In genomic region chr6:149343802-149344201, GRCm38 (mm10) we compare ENCODE assay signal across 11 mouse cellular contexts. TPM values are rescaled to one million over a fixed set of nuclear protein-coding genes. Genes with fewer than 3 reads are reported as not detected.
A peak's percentile ranks its signal among the peaks of the same experiment; 100 is the strongest.
DNase-seq lines count a peak whose midpoint lies in the region; ATAC-seq lines count a peak whose summit lies in the region.
"Had no signal": no experiment of that assay in that cellular context is flagged by ENCODE, and none has a peak within 500 bp of the region (broad histone marks: within the 10 kb centered on the region; RNA-seq: fewer than 3 reads in every experiment).

No protein-coding gene starts in this region.

- no peak overlapping the region for H3K9ac ChIP-seq in heart, embryonic 12.5 days
- H3K9ac ChIP-seq in kidney, embryonic 16.5 days (replicated peaks; ENCODE audit: low read length) = no peak overlapping the region
- no peak overlapping the region for H3K9ac ChIP-seq in hindbrain, embryonic 16.5 days (ENCODE audit: low read depth, low read length)
- no peak overlapping the region for H3K9ac ChIP-seq in hindbrain, embryonic 14.5 days
- H3K9ac ChIP-seq: forebrain, embryonic 13.5 days had no signal

- DNase-seq in heart, adult 18-20 months = peak; percentile 48 to 69
- DNase-seq in 3T3-L1 (ENCODE audit: low read depth, low spot score) = peak; percentile 25
- DNase-seq in hindbrain, embryonic 14.5 days (ENCODE audit: low spot score) = no peak
- no peak for DNase-seq in Muller cell, postnatal 12 days (ENCODE audit: inconsistent ontology term)
- DNase-seq: lung, adult 18-20 months had no signal

- no peak overlapping the region for H3K4me3 ChIP-seq in heart, embryonic 12.5 days
- no peak overlapping the region for H3K4me3 ChIP-seq in kidney, embryonic 16.5 days (ENCODE audit: low read length)
- no peak overlapping the region for H3K4me3 ChIP-seq in hindbrain, embryonic 16.5 days (ENCODE audit: low read length)
- H3K4me3 ChIP-seq in hindbrain, embryonic 14.5 days (replicated peaks; ENCODE audit: low read length) = no peak overlapping the region
- H3K4me3 ChIP-seq: forebrain, embryonic 13.5 days; layer of hippocampus, adult 2 months had no signal

- no peak overlapping the region for H3K27ac ChIP-seq in heart, embryonic 12.5 days (ENCODE audit: poor library complexity, severe bottlenecking)
- 0 out of 2 replicates have a peak overlapping the region, but pooled peaks have one; percentile 24 for H3K27ac ChIP-seq in kidney, embryonic 16.5 days (ENCODE audit: low read length)
- no peak overlapping the region for H3K27ac ChIP-seq in hindbrain, embryonic 16.5 days (ENCODE audit: low read depth, low read length)
- H3K27ac ChIP-seq in hindbrain, embryonic 14.5 days = no peak overlapping the region
- H3K27ac ChIP-seq: forebrain, embryonic 13.5 days; layer of hippocampus, adult 2 months had no signal

- WGBS in heart, embryonic 12.5 days = 33% methylated on average over 2 of the region's 2 CpGs
- WGBS in kidney, embryonic 16.5 days = 25% methylated on average over 2 of the region's 2 CpGs
- WGBS in hindbrain, embryonic 16.5 days = 59% methylated on average over 2 of the region's 2 CpGs
- 71% methylated on average over 2 of the region's 2 CpGs for WGBS in hindbrain, embryonic 14.5 days

- H3K36me3 ChIP-seq in heart, embryonic 12.5 days = peaks cover 10% of the 10 kb centered on the region
- H3K36me3 ChIP-seq in kidney, embryonic 16.5 days (ENCODE audit: insufficient read depth, low read length) = no peaks in the 10 kb centered on the region
- no peaks in the 10 kb centered on the region for H3K36me3 ChIP-seq in hindbrain, embryonic 16.5 days (ENCODE audit: control insufficient read depth, insufficient read depth, low read length)
- no peaks in the 10 kb centered on the region for H3K36me3 ChIP-seq in hindbrain, embryonic 14.5 days (replicated peaks; ENCODE audit: control insufficient read depth, insufficient read depth)

- H3K4me1 ChIP-seq in heart, embryonic 12.5 days (replicated peaks) = no peaks in the 10 kb centered on the region
- peaks cover 5% of the 10 kb centered on the region; the same call in 1 of the 2 replicates for H3K4me1 ChIP-seq in kidney, embryonic 16.5 days (ENCODE audit: insufficient read depth, low read length)
- no peaks in the 10 kb centered on the region for H3K4me1 ChIP-seq in hindbrain, embryonic 16.5 days (ENCODE audit: control insufficient read depth, insufficient read depth, low read depth, low read length)
- no peaks in the 10 kb centered on the region for H3K4me1 ChIP-seq in hindbrain, embryonic 14.5 days (replicated peaks; ENCODE audit: control insufficient read depth, insufficient read depth, low read length)
- H3K4me1 ChIP-seq: forebrain, embryonic 13.5 days had no signal

- H3K9me3 ChIP-seq in heart, embryonic 12.5 days (replicated peaks) = peaks cover 7% of the 10 kb centered on the region; the same call in 1 of the 2 replicates
- peaks cover 4% of the 10 kb centered on the region; the same call in 1 of the 2 replicates for H3K9me3 ChIP-seq in kidney, embryonic 16.5 days (ENCODE audit: low read length)
- peaks cover 6% of the 10 kb centered on the region; the same call in 1 of the 2 replicates for H3K9me3 ChIP-seq in hindbrain, embryonic 16.5 days (ENCODE audit: control insufficient read depth, low read length)
- H3K9me3 ChIP-seq in hindbrain, embryonic 14.5 days (ENCODE audit: control insufficient read depth, low read length) = peaks cover 13% of the 10 kb centered on the region; the same call in 1 of the 2 replicates

- no peak for ATAC-seq in heart, embryonic 12.5 days (ENCODE audit: insufficient number of reproducible peaks, low FRiP score)
- ATAC-seq in common myeloid progenitor, adult 5-6 weeks (replicated peaks; ENCODE audit: low read depth, poor library complexity, severe bottlenecking) = peak; percentile 100
- ATAC-seq in kidney, embryonic 16.5 days (ENCODE audit: low FRiP score, low TSS enrichment) = peak; percentile 76
- ATAC-seq in hindbrain, embryonic 16.5 days = no peak
- ATAC-seq in hindbrain, embryonic 14.5 days (ENCODE audit: low FRiP score) = no peak
- ATAC-seq: forebrain, embryonic 13.5 days had no signal

- H3K27me3 ChIP-seq in heart, embryonic 12.5 days (replicated peaks) = no peaks in the 10 kb centered on the region
- no peaks in the 10 kb centered on the region for H3K27me3 ChIP-seq in kidney, embryonic 16.5 days (ENCODE audit: insufficient read depth, low read length)
- H3K27me3 ChIP-seq in hindbrain, embryonic 16.5 days (replicated peaks; ENCODE audit: control insufficient read depth, insufficient read depth, low read length) = no peaks in the 10 kb centered on the region
- H3K27me3 ChIP-seq in hindbrain, embryonic 14.5 days (ENCODE audit: control insufficient read depth, insufficient read depth, low read length) = no peaks in the 10 kb centered on the region
- H3K27me3 ChIP-seq: forebrain, embryonic 13.5 days had no signal

- no peak overlapping the region for H3K4me2 ChIP-seq in heart, embryonic 12.5 days
- H3K4me2 ChIP-seq in kidney, embryonic 16.5 days (replicated peaks; ENCODE audit: low read depth, low read length) = no peak overlapping the region
- H3K4me2 ChIP-seq in hindbrain, embryonic 16.5 days (ENCODE audit: low read length) = no peak overlapping the region
- H3K4me2 ChIP-seq in hindbrain, embryonic 14.5 days (replicated peaks) = no peak overlapping the region
- H3K4me2 ChIP-seq: forebrain, embryonic 13.5 days had no signal

RNA-seq across cellular contexts. Expression of gene Resf1, which starts 34.6 kb away (rescaled TPM):
- 10 to 100 TPM; 32.5 to 40.2 TPM for total RNA-seq in heart, adult 18-20 months (2021)
- 30.6 and 33.3 TPM in 2 replicates for polyA plus RNA-seq in heart, embryonic 12.5 days (2016; fragmentation: Nextera tagmentation; extraction: Ambion mirVana)
- 70.1 and 72.9 TPM in 2 replicates for total RNA-seq in common myeloid progenitor, adult 5-6 weeks (2017)
- 45.4 and 58.4 TPM in 2 replicates for polyA plus RNA-seq in kidney, embryonic 16.5 days (2015; fragmentation: Nextera tagmentation; extraction: Ambion mirVana)
- 21.4 and 23.0 TPM in 2 replicates for polyA plus RNA-seq in hindbrain, embryonic 16.5 days (2015; fragmentation: Nextera tagmentation; extraction: Ambion mirVana)
- 28.4 and 30.0 TPM in 2 replicates for polyA plus RNA-seq in hindbrain, embryonic 14.5 days (2014; fragmentation: Nextera tagmentation; extraction: Ambion mirVana)

Comparison
In these comparisons a context has a peak if more than half of its experiments do, and no peak if none do; other contexts are left out.
1. DNase-seq: peak in heart, adult 18-20 months (2 of 2) and 3T3-L1 (single experiment); none in hindbrain, embryonic 14.5 days (single experiment) and Muller cell, postnatal 12 days (single experiment).
2. ATAC-seq: peak in common myeloid progenitor, adult 5-6 weeks (single experiment) and kidney, embryonic 16.5 days (single experiment); none in heart, embryonic 12.5 days (single experiment), hindbrain, embryonic 16.5 days (single experiment) and hindbrain, embryonic 14.5 days (single experiment).